Mouse (Mus musculus) lung, adult 2 months (tissue): ENCODE measurements at regions not wholly inside any gene's neighbourhood (a gene's known extent, or its start where the extent isn't known, plus 50 kb on each side); places are given as distances from the start of the nearest gene placed in this dataset.

Experiments used
- DNase-seq: peaks from one replicate; pipeline ENCODE4 v3.0.0; 2022
- H3K4me1 ChIP-seq: fragments of 200-500 bp; 2 replicates; pipeline ENCODE4 v1.6.1; 2011; ENCODE audit warnings: low read length; ENCODE audit not compliant: control insufficient read depth, insufficient read depth
- H3K4me3 ChIP-seq: fragments of 200-500 bp; replicated peaks from 2 replicates; pipeline ENCODE3; 2011; ENCODE audit warnings: low read depth, mild to moderate bottlenecking, control low read depth, low read length; ENCODE audit errors: extremely low read depth
- CTCF ChIP-seq: fragments of 200-500 bp; IDR thresholded peaks from 2 replicates; pipeline ENCODE4 v1.5.1; 2011; ENCODE audit warnings: mild to moderate bottlenecking, low read length, control low read depth; ENCODE audit not compliant: insufficient read depth
- POLR2A ChIP-seq: fragments of 200-500 bp; IDR thresholded peaks from 2 replicates; pipeline ENCODE4 v1.6.1; 2011; ENCODE audit warnings: low read depth, mild to moderate bottlenecking, control low read depth, low read length, borderline replicate concordance; ENCODE audit errors: extremely low read depth
- WGBS: fragments of 180-500 bp; shearing (Covaris S2); methylation state at CpG from one replicate; pipeline ENCODE4 v1.1.7; 2018; 5-methylcytosine and 5-hydroxymethylcytosine counted together

GRCm38 (mm10) chr5:116922059-116922671 is 193.7 kb downstream of the Suds3 start:
- no peaks in the 10 kb centered on the region for H3K4me1 ChIP-seq
- H3K4me3 ChIP-seq, result no peak overlapping the region
- 70% methylated on average over 17 of the region's 17 CpGs for WGBS
- DNase-seq, result no peak
- TF ChIP-seq CTCF (no peak), POLR2A (no peak)

- Histone ChIP-seq H3K4me1 (no peaks in the 10 kb centered on the region), H3K4me3 (no peak overlapping the region)
- 39% methylated on average over 12 of the region's 12 CpGs for WGBS
- TF ChIP-seq POLR2A (no peak), CTCF (no peak)
- DNase-seq, result no peak
These were observed 201.0 kb downstream of the Suds3 start for GRCm38 (mm10) chr5:116914876-116915275.

DNA sequence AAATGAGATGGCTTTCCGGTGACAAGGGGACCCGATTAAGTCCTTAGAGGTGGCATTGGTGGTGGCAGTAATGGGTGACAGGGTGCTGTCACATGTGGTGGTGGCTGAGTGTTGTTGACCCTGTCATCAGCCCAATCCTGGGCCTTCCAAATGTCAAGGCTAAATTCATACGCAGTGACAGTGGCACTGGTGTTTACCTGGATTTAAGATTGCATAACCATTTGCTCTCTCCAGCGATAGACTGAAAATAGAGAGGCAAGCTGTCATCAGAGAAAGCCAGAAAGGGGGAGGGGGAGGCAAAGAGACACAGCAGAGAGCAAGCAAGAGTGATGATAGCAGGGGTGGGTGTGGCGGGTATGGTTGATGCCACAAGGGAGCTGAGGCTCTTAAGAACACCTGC is 215.1 kb downstream of the Suds3 start:
- TF ChIP-seq POLR2A (no peak), CTCF (no peak)
- no peaks in the 10 kb centered on the region for H3K4me1 ChIP-seq
- WGBS, result 83% methylated on average over 5 of the region's 5 CpGs
- no peak overlapping the region for H3K4me3 ChIP-seq
- no peak for DNase-seq

- no peak for DNase-seq
- no peak overlapping the region for H3K4me3 ChIP-seq
- H3K4me1 ChIP-seq, result no peaks in the 10 kb centered on the region
- 78% methylated on average over 5 of the region's 5 CpGs for WGBS
- TF ChIP-seq POLR2A (no peak), CTCF (no peak)
These were observed 218.5 kb downstream of the Suds3 start for GRCm38 (mm10) chr5:116897391-116897790.

- no peak overlapping the region for H3K4me3 ChIP-seq
- no peaks in the 10 kb centered on the region for H3K4me1 ChIP-seq
- TF ChIP-seq POLR2A, result no peak
- no peak for TF ChIP-seq CTCF
- WGBS, result 68% methylated on average over 12 of the region's 12 CpGs
- DNase-seq, result no peak
These were observed 220.7 kb downstream of the Suds3 start for GRCm38 (mm10) chr5:116895036-116895783.

DNA sequence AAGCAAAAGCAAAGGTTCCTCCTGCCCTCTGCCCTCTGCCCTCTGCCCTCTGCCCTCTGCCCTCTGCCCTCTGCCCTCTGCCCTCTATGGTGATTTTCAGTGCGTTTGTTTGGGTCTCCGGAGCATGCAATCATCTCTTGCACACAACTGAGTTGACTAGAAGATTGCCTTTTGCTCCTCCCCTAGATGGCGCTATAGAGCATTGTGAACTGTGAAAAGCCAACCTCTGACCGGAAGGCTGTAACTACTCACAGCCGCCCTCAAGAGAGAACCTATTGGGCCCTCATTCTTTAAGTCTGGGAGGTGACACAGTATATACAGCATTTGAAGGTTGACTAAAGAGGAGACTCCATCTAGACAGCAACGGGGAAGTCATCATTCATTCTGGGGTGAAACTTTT is 221.3 kb downstream of the Suds3 start:
- no peak for DNase-seq
- H3K4me3 ChIP-seq, result no peak overlapping the region
- WGBS, result 82% methylated on average over 6 of the region's 6 CpGs
- TF ChIP-seq POLR2A (no peak), CTCF (no peak)
- no peaks in the 10 kb centered on the region for H3K4me1 ChIP-seq

DNA sequence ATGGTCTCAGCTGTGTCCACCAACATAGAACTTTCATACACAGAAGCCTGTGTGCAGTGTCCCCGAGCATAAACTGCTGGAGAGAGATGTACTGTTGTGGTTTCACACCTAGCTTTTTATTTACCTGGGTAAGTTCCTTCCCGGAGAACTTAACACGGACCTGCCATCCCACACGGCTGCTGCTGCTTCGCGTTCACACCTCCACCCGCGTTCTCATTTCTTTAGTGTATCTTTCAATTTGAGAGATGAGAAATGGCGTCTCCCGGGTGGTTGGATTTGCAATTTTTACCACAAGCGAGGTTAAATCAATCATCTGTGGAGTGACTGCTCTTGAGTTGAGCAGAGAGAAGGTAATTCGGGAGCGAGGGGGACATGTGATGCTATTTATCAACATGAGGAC is 223.0 kb downstream of the Suds3 start:
- no peak for DNase-seq
- WGBS, result 72% methylated on average over 13 of the region's 13 CpGs
- TF ChIP-seq CTCF, result no peak
- no peak for TF ChIP-seq POLR2A
- H3K4me1 ChIP-seq, result no peaks in the 10 kb centered on the region
- no peak overlapping the region for H3K4me3 ChIP-seq

- H3K4me3 ChIP-seq, result no peak overlapping the region
- no peaks in the 10 kb centered on the region for H3K4me1 ChIP-seq
- WGBS, result 75% methylated on average over 12 of the region's 12 CpGs
- DNase-seq, result no peak
- TF ChIP-seq POLR2A, result no peak
- TF ChIP-seq CTCF, result no peak
These were observed 226.7 kb downstream of the Suds3 start for GRCm38 (mm10) chr5:116889224-116889623.

DNA sequence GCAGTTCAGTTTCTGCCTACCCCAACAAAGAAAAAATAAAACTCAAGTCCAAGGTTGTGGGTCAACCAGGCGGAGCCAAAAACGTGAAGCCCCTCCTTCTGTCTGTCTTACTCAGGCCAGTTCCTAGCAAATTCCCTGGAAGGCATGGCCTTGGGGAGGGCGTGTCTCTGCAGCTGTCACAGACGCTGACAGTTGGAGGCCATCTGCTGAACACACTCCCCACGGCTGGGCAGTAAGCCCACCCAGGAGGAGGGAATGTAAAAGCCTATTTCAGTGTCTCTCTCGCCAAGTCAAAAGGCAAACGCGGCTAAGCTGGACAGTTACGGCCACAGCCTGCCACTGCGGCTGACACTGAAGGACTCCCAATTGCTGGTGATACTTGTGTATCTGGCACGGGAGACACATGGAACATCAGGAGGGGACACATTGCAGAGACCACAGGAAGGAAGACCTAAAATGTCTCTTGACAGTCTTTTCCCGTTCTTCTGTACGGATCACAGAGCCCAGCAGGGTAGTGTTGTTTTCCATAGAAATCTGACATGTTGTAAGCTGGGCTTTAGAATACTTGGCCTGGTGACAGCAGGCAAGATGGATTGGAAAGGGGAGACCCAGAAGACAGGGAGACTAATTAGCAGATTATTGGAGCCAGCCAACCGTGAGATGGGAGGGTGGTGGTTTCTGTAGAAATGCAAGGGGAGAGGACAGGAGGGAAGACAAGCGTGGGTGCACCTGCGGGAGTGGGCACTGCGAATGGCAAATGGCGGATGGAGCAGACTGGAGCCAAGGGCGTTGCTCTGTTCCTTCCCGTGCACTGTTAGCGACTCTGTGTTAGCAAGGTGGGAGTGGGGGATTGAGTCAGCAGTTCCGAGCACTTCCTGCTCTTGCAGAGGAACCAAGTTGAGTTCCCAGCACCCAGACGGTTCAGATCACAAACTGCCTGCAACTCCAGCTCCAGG is 229.5 kb downstream of the Suds3 start:
- TF ChIP-seq POLR2A, result no peak
- TF ChIP-seq CTCF, result no peak
- no peak overlapping the region for H3K4me3 ChIP-seq
- DNase-seq, result no peak
- 59% methylated on average over 23 of the region's 23 CpGs for WGBS
- no peaks in the 10 kb centered on the region for H3K4me1 ChIP-seq

DNA sequence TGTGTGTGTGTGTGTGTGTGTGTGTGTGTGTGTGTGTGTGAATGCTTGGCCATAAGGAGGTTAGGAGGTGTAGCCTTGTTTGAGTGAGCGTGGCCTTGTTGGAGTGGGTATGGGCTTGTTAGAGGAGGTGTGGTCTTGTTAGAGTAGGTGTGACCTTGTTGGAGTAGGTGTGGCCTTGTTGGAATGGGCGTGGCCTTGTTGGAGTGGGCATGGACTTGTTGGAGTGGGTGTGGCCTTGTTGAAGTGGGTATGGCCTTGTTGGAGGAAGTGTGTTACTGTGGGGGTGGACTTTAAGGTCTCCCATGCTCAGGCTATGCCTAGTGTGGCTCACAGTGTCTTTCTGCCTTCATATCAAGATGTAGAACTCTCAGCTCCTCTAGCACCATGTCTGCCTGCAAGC is 236.2 kb downstream of the Suds3 start:
- H3K4me3 ChIP-seq, result no peak overlapping the region
- whole genome bisulfite sequencing, result 57% methylated on average over 2 of the region's 2 CpGs
- no peak for DNase-seq
- TF ChIP-seq POLR2A, result no peak
- no peak for TF ChIP-seq CTCF
- H3K4me1 ChIP-seq, result no peaks in the 10 kb centered on the region
